Mouse (Mus musculus) neural tube, embryonic 13.5 days (tissue): ENCODE measurements at regions not wholly inside any gene's neighbourhood (a gene's known extent, or its start where the extent isn't known, plus 50 kb on each side); places are given as distances from the start of the nearest gene placed in this dataset.
A peak's percentile ranks its signal among the peaks of the same experiment; 100 is the strongest.

Experiments used
- ATAC-seq: fragments of 200-750 bp; cut with Nextera tagmentation; 2 replicates; pipeline ENCODE4 v1.8.0; 2017; ENCODE audit warnings: low read depth, mild to moderate bottlenecking, moderate TSS enrichment, moderate library complexity
- H3K27ac ChIP-seq: fragments of 300-500 bp; sonication (generic); replicated peaks from 2 replicates; pipeline ENCODE4 v1.5.1; 2015; ENCODE audit warnings: moderate library complexity, mild to moderate bottlenecking, inconsistent platforms
- H3K27me3 ChIP-seq: fragments of 300-500 bp; sonication (generic); 2 replicates; pipeline ENCODE4 v1.6.1; 2015; ENCODE audit warnings: mild to moderate bottlenecking, inconsistent platforms
- H3K36me3 ChIP-seq: fragments of 300-500 bp; sonication (generic); 2 replicates; pipeline ENCODE4 v1.6.1; 2015; ENCODE audit warnings: mild to moderate bottlenecking, inconsistent platforms
- H3K4me1 ChIP-seq: fragments of 300-500 bp; sonication (generic); replicated peaks from 2 replicates; pipeline ENCODE4 v1.6.1; 2015; ENCODE audit warnings: inconsistent platforms
- H3K4me2 ChIP-seq: fragments of 300-500 bp; sonication (generic); 2 replicates; pipeline ENCODE4 v1.6.1; 2015; ENCODE audit warnings: inconsistent platforms, mild to moderate bottlenecking, moderate library complexity
- H3K4me3 ChIP-seq: fragments of 300-500 bp; sonication (generic); 2 replicates; pipeline ENCODE4 v1.5.1; 2015; ENCODE audit warnings: mild to moderate bottlenecking, inconsistent platforms
- H3K9ac ChIP-seq: fragments of 300-500 bp; sonication (generic); 2 replicates; pipeline ENCODE4 v1.6.1; 2015; ENCODE audit warnings: moderate library complexity, mild to moderate bottlenecking, inconsistent platforms
- H3K9me3 ChIP-seq: fragments of 300-500 bp; sonication (generic); 2 replicates; pipeline ENCODE4 v1.6.1; 2016; ENCODE audit warnings: inconsistent platforms
- WGBS: fragments of 180-500 bp; shearing (Covaris S2); methylation state at CpG from one replicate; pipeline ENCODE4 v1.1.7; 2015; 5-methylcytosine and 5-hydroxymethylcytosine counted together

DNA sequence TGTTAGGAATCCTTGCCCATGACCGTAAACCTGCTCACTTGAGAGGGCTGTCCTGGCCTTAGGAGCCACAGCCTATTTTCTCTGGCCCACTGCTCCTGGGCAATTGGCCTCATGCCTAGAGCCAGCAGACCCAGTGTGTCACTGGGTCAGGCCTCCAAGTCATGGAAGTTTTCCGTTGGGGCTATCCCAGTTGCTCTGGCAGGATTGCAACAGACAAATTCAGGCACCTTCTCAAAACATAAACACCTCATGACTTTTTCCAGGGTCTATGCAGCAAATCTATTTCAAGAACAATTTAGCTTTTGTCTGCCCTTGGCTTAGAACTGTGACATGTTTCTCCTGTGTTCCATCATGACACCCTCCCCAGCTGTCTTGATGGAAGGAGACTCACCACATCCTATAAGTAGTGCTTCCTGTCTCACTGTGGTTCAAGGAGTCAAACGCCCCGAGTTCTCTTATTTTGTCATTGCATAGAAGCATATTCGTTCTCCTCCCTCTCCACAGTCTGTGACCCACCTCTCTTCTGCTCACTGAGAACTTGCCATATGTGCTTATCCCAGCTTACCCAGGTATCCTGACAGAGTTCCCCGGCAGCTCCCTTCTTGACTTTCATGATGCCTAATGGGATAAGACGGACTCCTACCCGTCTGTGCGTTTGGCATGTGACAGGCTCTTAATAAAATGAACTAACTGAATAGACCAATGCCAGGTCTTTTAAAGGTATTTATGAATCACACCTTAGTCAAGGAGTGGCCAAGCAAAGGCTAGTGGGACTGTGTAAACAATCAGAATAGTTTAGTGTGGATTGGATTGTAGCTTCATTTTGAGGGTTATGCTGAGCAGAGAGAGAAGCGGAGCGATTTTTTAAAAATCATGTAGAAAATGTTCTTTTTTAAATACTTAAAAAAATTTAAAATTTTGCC is 108.2 kb upstream of the Serp2 start:
- Histone ChIP-seq H3K4me2 (no peak overlapping the region), H3K4me1 (no peaks in the 10 kb centered on the region), H3K9me3 (no peaks in the 10 kb centered on the region), H3K36me3 (no peaks in the 10 kb centered on the region), H3K27me3 (no peaks in the 10 kb centered on the region), H3K9ac (no peak overlapping the region), H3K4me3 (no peak overlapping the region), H3K27ac (no peak overlapping the region)
- WGBS, result 84% methylated on average over 11 of the region's 11 CpGs
- ATAC-seq, result no peak

GRCm38 (mm10) chr14:76663816-76664215 is 107.1 kb upstream of the Serp2 start:
- Histone ChIP-seq H3K27ac (no peak overlapping the region), H3K9ac (no peak overlapping the region), H3K36me3 (no peaks in the 10 kb centered on the region), H3K4me2 (no peak overlapping the region), H3K9me3 (no peaks in the 10 kb centered on the region), H3K4me1 (peaks cover 5% of the 10 kb centered on the region; the same call in 1 of the 2 replicates), H3K4me3 (no peak overlapping the region), H3K27me3 (no peaks in the 10 kb centered on the region)
- 93% methylated on average over 2 of the region's 2 CpGs for WGBS
- no peak for ATAC-seq

GRCm38 (mm10) chr14:76662871-76663270 is 106.2 kb upstream of the Serp2 start:
- Histone ChIP-seq H3K4me3 (no peak overlapping the region), H3K36me3 (no peaks in the 10 kb centered on the region), H3K9me3 (no peaks in the 10 kb centered on the region), H3K9ac (no peak overlapping the region), H3K4me2 (no peak overlapping the region), H3K4me1 (peaks cover 14% of the 10 kb centered on the region), H3K27me3 (no peaks in the 10 kb centered on the region), H3K27ac (no peak overlapping the region)
- 91% methylated on average over 7 of the region's 7 CpGs for whole genome bisulfite sequencing
- ATAC-seq, result no peak

DNA sequence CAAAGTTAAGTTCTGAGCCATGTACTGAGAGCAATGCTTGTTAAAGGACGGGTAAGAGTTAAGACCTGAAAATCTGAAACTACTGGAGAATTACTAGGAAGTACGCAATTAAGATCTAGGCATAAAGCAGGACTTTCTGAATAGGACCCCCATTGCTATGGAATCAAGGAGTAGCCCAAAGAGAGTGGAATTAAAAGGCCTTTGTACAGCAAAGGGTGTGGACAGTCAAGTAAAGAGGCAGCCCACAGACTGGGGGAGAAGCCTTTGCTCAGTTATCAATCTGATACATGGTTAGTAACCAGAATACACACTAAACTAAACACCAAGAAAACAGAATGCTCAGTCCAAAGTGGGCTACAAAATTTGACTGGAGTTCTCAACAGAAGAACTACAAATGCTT is 104.2 kb upstream of the Serp2 start:
- Histone ChIP-seq H3K4me2 (no peak overlapping the region), H3K4me1 (peaks cover 25% of the 10 kb centered on the region), H3K27ac (no peak overlapping the region), H3K9me3 (no peaks in the 10 kb centered on the region), H3K9ac (no peak overlapping the region), H3K4me3 (no peak overlapping the region), H3K36me3 (no peaks in the 10 kb centered on the region), H3K27me3 (no peaks in the 10 kb centered on the region)
- 76% methylated on average over 2 of the region's 2 CpGs for WGBS
- ATAC-seq, result no peak

DNA sequence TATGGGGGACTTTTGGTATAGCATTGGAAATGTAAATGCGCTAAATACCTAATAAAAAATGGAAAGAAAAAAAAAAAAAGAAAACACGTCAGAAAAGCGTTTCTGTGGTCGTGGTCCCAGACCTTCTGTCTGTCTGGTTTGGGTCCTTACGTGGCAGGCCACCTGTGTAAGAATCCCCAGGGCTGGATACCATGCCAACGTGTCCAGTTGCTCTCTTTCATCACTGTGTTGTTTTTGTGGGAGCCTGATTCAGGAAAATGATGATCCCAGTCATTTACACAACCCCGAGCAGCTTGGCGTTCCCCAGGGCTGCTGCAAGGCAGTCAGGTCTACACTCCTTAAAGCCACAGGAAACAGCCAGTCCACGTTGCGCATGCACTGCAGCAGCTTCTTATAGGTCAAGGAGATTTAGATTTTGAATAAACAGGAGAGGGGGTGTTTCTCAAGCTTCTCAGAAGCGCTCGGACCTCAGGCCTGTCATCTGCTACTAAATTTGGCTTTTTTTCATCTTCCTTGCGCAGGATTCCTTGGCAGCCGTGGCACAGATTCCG is 102.3 kb upstream of the Serp2 start:
- Histone ChIP-seq H3K27ac (no peak overlapping the region), H3K4me1 (peaks cover 25% of the 10 kb centered on the region), H3K9me3 (no peaks in the 10 kb centered on the region), H3K4me3 (no peak overlapping the region), H3K9ac (no peak overlapping the region), H3K4me2 (no peak overlapping the region), H3K27me3 (no peaks in the 10 kb centered on the region), H3K36me3 (no peaks in the 10 kb centered on the region)
- WGBS, result 72% methylated on average over 15 of the region's 15 CpGs
- ATAC-seq, result no peak

- peak; percentile 77 for ATAC-seq
- Histone ChIP-seq H3K4me2 (no peak overlapping the region), H3K4me3 (no peak overlapping the region), H3K27ac (peak overlapping the region; percentile 52), H3K36me3 (no peaks in the 10 kb centered on the region), H3K4me1 (peaks cover 25% of the 10 kb centered on the region), H3K27me3 (no peaks in the 10 kb centered on the region), H3K9ac (no peak overlapping the region), H3K9me3 (no peaks in the 10 kb centered on the region)
- 41% methylated on average over 9 of the region's 9 CpGs for WGBS
Observed at GRCm38 (mm10) chr14:76657784-76658610, 101.3 kb upstream of the Serp2 start.

- no peak overlapping the region for H3K9ac ChIP-seq
- peaks cover 27% of the 10 kb centered on the region for H3K4me1 ChIP-seq
- H3K27me3 ChIP-seq, result no peaks in the 10 kb centered on the region
- peak; percentile 73; the same call in 1 of the 2 replicates for ATAC-seq
- no peaks in the 10 kb centered on the region for H3K9me3 ChIP-seq
- no peak overlapping the region for H3K4me3 ChIP-seq
- H3K27ac ChIP-seq, result peak overlapping the region; percentile 52; the same call in 1 of the 2 replicates
- WGBS, result 35% methylated on average over 7 of the region's 7 CpGs
- no peaks in the 10 kb centered on the region for H3K36me3 ChIP-seq
- no peak overlapping the region for H3K4me2 ChIP-seq
Observed at GRCm38 (mm10) chr14:76657375-76657774, 100.7 kb upstream of the Serp2 start.

- Histone ChIP-seq H3K4me3 (no peak overlapping the region), H3K4me1 (peaks cover 15% of the 10 kb centered on the region), H3K9me3 (no peaks in the 10 kb centered on the region), H3K4me2 (no peak overlapping the region), H3K9ac (no peak overlapping the region), H3K27ac (no peak overlapping the region), H3K36me3 (no peaks in the 10 kb centered on the region), H3K27me3 (no peaks in the 10 kb centered on the region)
- ATAC-seq, result peak; percentile 40; the same call in 1 of the 2 replicates
- 58% methylated on average over 9 of the region's 9 CpGs for WGBS
Observed at GRCm38 (mm10) chr14:76652356-76653126, 95.9 kb upstream of the Serp2 start.

- no peak overlapping the region for H3K27ac ChIP-seq
Observed at GRCm38 (mm10) chr14:76651096-76651495, 94.4 kb upstream of the Serp2 start.

DNA sequence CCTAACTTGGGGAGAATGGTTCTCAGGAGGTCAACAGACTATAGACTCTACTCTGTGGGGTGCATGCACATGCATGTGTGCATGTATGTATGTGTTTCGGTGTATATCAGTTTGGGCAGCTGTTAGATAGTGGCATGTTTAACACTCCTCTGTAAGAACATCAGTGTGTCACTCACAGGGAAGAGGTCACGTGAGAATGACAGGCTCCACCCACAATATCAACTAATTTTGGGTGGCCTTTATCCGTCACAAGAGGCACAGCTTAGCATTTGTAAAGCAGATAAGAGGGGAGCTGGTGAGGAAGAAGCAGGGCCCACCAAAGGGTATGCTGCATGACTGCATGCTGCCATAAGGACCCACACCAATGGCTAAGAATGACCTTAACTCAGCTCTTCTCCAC is 93.2 kb upstream of the Serp2 start:
- no peaks in the 10 kb centered on the region for H3K9me3 ChIP-seq
- ATAC-seq, result no peak
- no peaks in the 10 kb centered on the region for H3K27me3 ChIP-seq
- no peak overlapping the region for H3K4me2 ChIP-seq
- no peak overlapping the region for H3K4me3 ChIP-seq
- 97% methylated on average over 3 of the region's 3 CpGs for WGBS
- no peaks in the 10 kb centered on the region for H3K36me3 ChIP-seq
- H3K4me1 ChIP-seq, result 0 out of 2 replicates have a peak, but pooled peaks cover 7% of the 10 kb centered on the region
- no peak overlapping the region for H3K9ac ChIP-seq
- no peak overlapping the region for H3K27ac ChIP-seq

More at GRCm38 (mm10) chr14:76651096-76651495, 94.4 kb upstream of the Serp2 start:
- Histone ChIP-seq H3K4me1 (0 out of 2 replicates have a peak, but pooled peaks cover 7% of the 10 kb centered on the region), H3K4me3 (no peak overlapping the region), H3K27me3 (no peaks in the 10 kb centered on the region), H3K4me2 (no peak overlapping the region), H3K9ac (no peak overlapping the region), H3K9me3 (no peaks in the 10 kb centered on the region), H3K36me3 (no peaks in the 10 kb centered on the region)
- WGBS, result 92% methylated on average over 8 of the region's 8 CpGs
- no peak for ATAC-seq

DNA sequence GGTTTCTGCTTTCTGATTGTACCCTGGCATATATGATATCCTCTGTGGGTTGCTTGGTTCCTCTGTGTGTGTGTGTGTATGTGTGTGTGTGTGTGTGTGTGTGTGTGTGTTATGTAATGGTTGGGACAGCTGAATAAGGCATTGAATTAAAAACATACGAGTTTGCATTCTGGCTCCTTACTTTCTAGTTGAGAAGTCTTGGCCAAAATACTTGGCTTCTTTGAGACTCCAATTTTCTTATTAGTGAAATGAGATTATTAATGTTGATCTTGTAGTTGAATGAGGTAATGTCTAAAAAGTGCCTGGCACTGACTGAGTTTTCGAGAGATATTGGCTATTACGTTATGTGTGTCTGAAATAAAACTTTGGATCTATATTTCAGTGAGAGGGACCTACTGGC is 88.0 kb upstream of the Serp2 start:
- H3K27ac ChIP-seq, result no peak overlapping the region
- H3K9me3 ChIP-seq, result no peaks in the 10 kb centered on the region
- H3K4me1 ChIP-seq, result no peaks in the 10 kb centered on the region
- H3K4me2 ChIP-seq, result no peak overlapping the region
- no peak for ATAC-seq
- H3K9ac ChIP-seq, result no peak overlapping the region
- no peaks in the 10 kb centered on the region for H3K36me3 ChIP-seq
- WGBS, result 90% methylated on average over 3 of the region's 3 CpGs
- H3K27me3 ChIP-seq, result no peaks in the 10 kb centered on the region
- H3K4me3 ChIP-seq, result no peak overlapping the region
